Mouse (Mus musculus): ENCODE results near the gene Plekha3.

GRCm38 (mm10) chr2:76714984-76715383 is 39.9 kb downstream of the Plekha3 start:
- peak; percentile 51 for TF ChIP-seq CTCF (IDR thresholded peaks at IDR 0.05; ENCODE audit: low read depth, low read length)
- TF ChIP-seq POLR2A (IDR thresholded peaks at IDR 0.05; ENCODE audit: insufficient read depth, low read length), result no peak
